Comparison of ENCODE assay signal across 27 mouse cellular contexts in genomic region chr2:146809706-146810256, GRCm38 (mm10). TPM values are rescaled to one million over a fixed set of nuclear protein-coding genes. Genes with fewer than 3 reads are reported as not detected.
DNase-seq lines count a peak whose midpoint lies in the region; ATAC-seq lines count a peak whose summit lies in the region.
"Had no signal": no experiment of that assay in that cellular context is flagged by ENCODE, and none has a peak within 500 bp of the region (broad histone marks: within the 10 kb centered on the region; RNA-seq: fewer than 3 reads in every experiment).

No protein-coding gene starts in this region.

- no peaks in the 10 kb centered on the region for H3K9me3 ChIP-seq in forebrain, embryonic 12.5 days
- H3K9me3 ChIP-seq in forebrain, embryonic 15.5 days, result no peaks in the 10 kb centered on the region
- H3K9me3 ChIP-seq in limb, embryonic 11.5 days (ENCODE audit: control insufficient read depth, low read length), result no peaks in the 10 kb centered on the region
- no peaks in the 10 kb centered on the region for H3K9me3 ChIP-seq in limb, embryonic 10.5 days (replicated peaks)
- no peaks in the 10 kb centered on the region for H3K9me3 ChIP-seq in neural tube, embryonic 14.5 days (ENCODE audit: control insufficient read depth, low read length)
- H3K9me3 ChIP-seq in neural tube, embryonic 15.5 days (replicated peaks), result no peaks in the 10 kb centered on the region
- no peaks in the 10 kb centered on the region for H3K9me3 ChIP-seq in hindbrain, embryonic 16.5 days (ENCODE audit: control insufficient read depth, low read length)
- H3K9me3 ChIP-seq: G1E; liver, embryonic 15.5 days had no signal

- H3K4me3 ChIP-seq in forebrain, embryonic 12.5 days (replicated peaks), result no peak overlapping the region
- no peak overlapping the region for H3K4me3 ChIP-seq in forebrain, embryonic 15.5 days
- H3K4me3 ChIP-seq in limb, embryonic 11.5 days (ENCODE audit: low read depth, low read length), result no peak overlapping the region
- no peak overlapping the region for H3K4me3 ChIP-seq in limb, embryonic 10.5 days
- no peak overlapping the region for H3K4me3 ChIP-seq in neural tube, embryonic 14.5 days (ENCODE audit: low read depth, low read length)
- H3K4me3 ChIP-seq in neural tube, embryonic 15.5 days (replicated peaks), result no peak overlapping the region
- no peak overlapping the region for H3K4me3 ChIP-seq in hindbrain, embryonic 16.5 days (ENCODE audit: low read length)
- H3K4me3 ChIP-seq: erythroblast, embryonic 14.5 days; limb, embryonic 12.5 days; liver, embryonic 15.5 days had no signal

- H3K9ac ChIP-seq in forebrain, embryonic 12.5 days, result no peak overlapping the region
- H3K9ac ChIP-seq in forebrain, embryonic 15.5 days (replicated peaks), result no peak overlapping the region
- no peak overlapping the region for H3K9ac ChIP-seq in limb, embryonic 11.5 days (ENCODE audit: low read length)
- no peak overlapping the region for H3K9ac ChIP-seq in neural tube, embryonic 14.5 days (replicated peaks; ENCODE audit: low read depth, low read length)
- no peak overlapping the region for H3K9ac ChIP-seq in neural tube, embryonic 15.5 days (replicated peaks)
- H3K9ac ChIP-seq in hindbrain, embryonic 16.5 days (ENCODE audit: low read depth, low read length), result no peak overlapping the region
- H3K9ac ChIP-seq: limb, embryonic 12.5 days; liver, embryonic 15.5 days; lung, embryonic 14.5 days had no signal

- peak; percentile 58 for ATAC-seq in forebrain, embryonic 12.5 days (ENCODE audit: low FRiP score)
- ATAC-seq in forebrain, embryonic 15.5 days (replicated peaks), result no peak
- no peak for ATAC-seq in limb, embryonic 11.5 days (ENCODE audit: insufficient number of reproducible peaks, low FRiP score, low TSS enrichment, low read depth)
- peak; percentile 56; the same call in 1 of the 2 replicates for ATAC-seq in neural tube, embryonic 14.5 days (ENCODE audit: low read depth)
- no peak for ATAC-seq in neural tube, embryonic 15.5 days (ENCODE audit: low FRiP score)
- ATAC-seq in hindbrain, embryonic 16.5 days, result 0 out of 2 replicates have a peak, but pooled peaks have one; percentile 48
- ATAC-seq: intestine, embryonic 16.5 days; Patski had no signal

- peak; percentile 5 for DNase-seq in limb, embryonic 11.5 days (ENCODE audit: low spot score)
- no peak for DNase-seq in limb, embryonic 10.5 days (ENCODE audit: low spot score)
- no peak for DNase-seq in left cerebral cortex, postnatal 14 days (ENCODE audit: low spot score in 2 of 2)
- DNase-seq: adrenal gland, postnatal 14 days; cerebellum, adult 2 months; cerebellum, postnatal 14 days; gastrocnemius, postnatal 14 days; heart, postnatal 14 days; kidney, adult 8-10 months; kidney, postnatal 4 days; layer of hippocampus, postnatal 36 days; lung, embryonic 14.5 days; lung, postnatal 14 days; right cerebral cortex, postnatal 25 days; thymus, postnatal 14 days had no signal

- H3K27me3 ChIP-seq in forebrain, embryonic 12.5 days, result peaks cover 4% of the 10 kb centered on the region; the same call in 1 of the 2 replicates
- H3K27me3 ChIP-seq in forebrain, embryonic 15.5 days, result no peaks in the 10 kb centered on the region
- no peaks in the 10 kb centered on the region for H3K27me3 ChIP-seq in limb, embryonic 11.5 days (ENCODE audit: control insufficient read depth, insufficient read depth, low read length)
- no peaks in the 10 kb centered on the region for H3K27me3 ChIP-seq in limb, embryonic 10.5 days (ENCODE audit: low read depth, poor library complexity, severe bottlenecking)
- H3K27me3 ChIP-seq in neural tube, embryonic 14.5 days (ENCODE audit: control insufficient read depth, insufficient read depth, low read length), result no peaks in the 10 kb centered on the region
- no peaks in the 10 kb centered on the region for H3K27me3 ChIP-seq in neural tube, embryonic 15.5 days (replicated peaks)
- H3K27me3 ChIP-seq in hindbrain, embryonic 16.5 days (replicated peaks; ENCODE audit: control insufficient read depth, insufficient read depth, low read length), result no peaks in the 10 kb centered on the region
- H3K27me3 ChIP-seq: limb, embryonic 12.5 days; liver, embryonic 15.5 days had no signal

- WGBS in forebrain, embryonic 12.5 days, result 67% methylated on average over 7 of the region's 7 CpGs
- WGBS in forebrain, embryonic 15.5 days, result 63% methylated on average over 7 of the region's 7 CpGs
- 89% methylated on average over 7 of the region's 7 CpGs for WGBS in limb, embryonic 11.5 days
- WGBS in limb, embryonic 10.5 days, result 90% methylated on average over 7 of the region's 7 CpGs
- 65% methylated on average over 7 of the region's 7 CpGs for WGBS in neural tube, embryonic 14.5 days
- 58% methylated on average over 7 of the region's 7 CpGs for WGBS in neural tube, embryonic 15.5 days
- 67% methylated on average over 7 of the region's 7 CpGs for WGBS in hindbrain, embryonic 16.5 days

- H3K27ac ChIP-seq in forebrain, embryonic 12.5 days, result no peak overlapping the region; the same call in 1 of the 2 replicates
- no peak overlapping the region for H3K27ac ChIP-seq in forebrain, embryonic 15.5 days (replicated peaks)
- no peak overlapping the region for H3K27ac ChIP-seq in limb, embryonic 11.5 days (replicated peaks; ENCODE audit: low read depth, low read length)
- no peak overlapping the region for H3K27ac ChIP-seq in limb, embryonic 10.5 days
- H3K27ac ChIP-seq in neural tube, embryonic 14.5 days (ENCODE audit: low read depth, low read length), result no peak overlapping the region
- no peak overlapping the region for H3K27ac ChIP-seq in neural tube, embryonic 15.5 days (replicated peaks)
- no peak overlapping the region for H3K27ac ChIP-seq in hindbrain, embryonic 16.5 days (ENCODE audit: low read depth, low read length)
- H3K27ac ChIP-seq: kidney, postnatal 0 days; liver, embryonic 15.5 days had no signal

- peaks cover 14% of the 10 kb centered on the region for H3K4me1 ChIP-seq in forebrain, embryonic 12.5 days
- H3K4me1 ChIP-seq in forebrain, embryonic 15.5 days, result peaks cover 6% of the 10 kb centered on the region
- H3K4me1 ChIP-seq in limb, embryonic 11.5 days (ENCODE audit: control insufficient read depth, insufficient read depth, low read length), result no peaks in the 10 kb centered on the region
- H3K4me1 ChIP-seq in limb, embryonic 10.5 days, result no peaks in the 10 kb centered on the region
- H3K4me1 ChIP-seq in neural tube, embryonic 14.5 days (ENCODE audit: control insufficient read depth, insufficient read depth, low read length), result no peaks in the 10 kb centered on the region
- no peaks in the 10 kb centered on the region for H3K4me1 ChIP-seq in neural tube, embryonic 15.5 days
- H3K4me1 ChIP-seq in hindbrain, embryonic 16.5 days (ENCODE audit: control insufficient read depth, insufficient read depth, low read depth, low read length), result no peaks in the 10 kb centered on the region
- H3K4me1 ChIP-seq: liver, embryonic 15.5 days had no signal

- intact Hi-C loops in left cerebral cortex, postnatal 14 days (cut with DNase I), result no loop called here

- H3K36me3 ChIP-seq in forebrain, embryonic 12.5 days (replicated peaks), result no peaks in the 10 kb centered on the region
- no peaks in the 10 kb centered on the region for H3K36me3 ChIP-seq in forebrain, embryonic 15.5 days
- no peaks in the 10 kb centered on the region for H3K36me3 ChIP-seq in limb, embryonic 11.5 days (ENCODE audit: control insufficient read depth, insufficient read depth, low read length)
- no peaks in the 10 kb centered on the region for H3K36me3 ChIP-seq in limb, embryonic 10.5 days
- no peaks in the 10 kb centered on the region for H3K36me3 ChIP-seq in neural tube, embryonic 14.5 days (ENCODE audit: control insufficient read depth, insufficient read depth, low read length)
- H3K36me3 ChIP-seq in neural tube, embryonic 15.5 days, result no peaks in the 10 kb centered on the region
- no peaks in the 10 kb centered on the region for H3K36me3 ChIP-seq in hindbrain, embryonic 16.5 days (ENCODE audit: control insufficient read depth, insufficient read depth, low read length)
- H3K36me3 ChIP-seq: G1E; limb, embryonic 12.5 days; liver, embryonic 15.5 days had no signal

- no peak overlapping the region for H3K4me2 ChIP-seq in forebrain, embryonic 12.5 days
- H3K4me2 ChIP-seq in forebrain, embryonic 15.5 days (replicated peaks), result no peak overlapping the region
- H3K4me2 ChIP-seq in limb, embryonic 11.5 days (ENCODE audit: low read depth, severe bottlenecking), result no peak overlapping the region
- no peak overlapping the region for H3K4me2 ChIP-seq in neural tube, embryonic 14.5 days (ENCODE audit: low read depth, low read length)
- H3K4me2 ChIP-seq in neural tube, embryonic 15.5 days, result no peak overlapping the region
- no peak overlapping the region for H3K4me2 ChIP-seq in hindbrain, embryonic 16.5 days (ENCODE audit: low read length)
- H3K4me2 ChIP-seq: liver, embryonic 15.5 days had no signal

RNA-seq across cellular contexts. Expression of gene Kiz, which starts 45.9 kb away (rescaled TPM):
- polyA plus RNA-seq in forebrain, embryonic 12.5 days (2016; fragmentation: Nextera tagmentation; extraction: Ambion mirVana), result 29.2 and 31.5 TPM in 2 replicates
- 23.4 and 26.4 TPM in 2 replicates for polyA plus RNA-seq in forebrain, embryonic 15.5 days (2015; fragmentation: Nextera tagmentation; extraction: Ambion mirVana)
- polyA plus RNA-seq in limb, embryonic 11.5 days (2014; fragmentation: Nextera tagmentation; extraction: Ambion mirVana), result 31.1 and 34.3 TPM in 2 replicates
- polyA plus RNA-seq in limb, embryonic 10.5 days (2016; fragmentation: Nextera tagmentation; extraction: Ambion mirVana), result 24.8 and 26.2 TPM in 2 replicates
- 28.7 and 31.3 TPM in 2 replicates for polyA plus RNA-seq in neural tube, embryonic 14.5 days (2014; fragmentation: Nextera tagmentation; extraction: Ambion mirVana)
- polyA plus RNA-seq in neural tube, embryonic 15.5 days (2015; fragmentation: Nextera tagmentation; extraction: Ambion mirVana), result 25.3 and 28.2 TPM in 2 replicates
- polyA plus RNA-seq in hindbrain, embryonic 16.5 days (2015; fragmentation: Nextera tagmentation; extraction: Ambion mirVana), result 22.9 and 23.1 TPM in 2 replicates
- total RNA-seq in left cerebral cortex, postnatal 14 days (2021), result 10 to 100 TPM; 11.2 to 11.5 TPM

Comparison
In these comparisons a context has a peak if more than half of its experiments do, and no peak if none do; other contexts are left out.
1. ATAC-seq: peak in forebrain, embryonic 12.5 days (single experiment), neural tube, embryonic 14.5 days (single experiment) and hindbrain, embryonic 16.5 days (single experiment); none in forebrain, embryonic 15.5 days (single experiment), limb, embryonic 11.5 days (single experiment) and neural tube, embryonic 15.5 days (single experiment).